In the genomic region with DNA sequence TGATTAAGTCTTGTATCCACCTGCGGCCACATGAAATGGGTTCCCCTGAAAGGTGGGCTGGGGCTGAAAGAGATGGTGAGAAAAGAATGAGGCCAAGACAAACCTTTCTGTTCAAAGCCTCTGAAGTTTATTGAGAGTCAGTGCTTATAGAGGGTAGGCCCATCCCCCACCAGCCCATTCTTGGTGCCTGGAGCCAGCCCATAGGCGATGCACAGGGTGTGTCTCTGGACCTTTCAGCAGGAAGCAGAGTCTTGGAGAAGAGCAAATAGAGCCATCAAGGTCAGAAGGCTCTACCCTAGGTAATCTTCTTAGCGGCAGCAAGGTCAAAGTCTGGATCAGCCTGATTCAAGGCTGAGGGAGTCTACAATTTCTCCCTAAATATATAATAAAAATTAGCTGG, we compare ENCODE assay signal across 11 mouse cellular contexts. TPM values are rescaled to one million over a fixed set of nuclear protein-coding genes. Genes with fewer than 3 reads are reported as not detected.
"Had no signal": no experiment of that assay in that cellular context is flagged by ENCODE, and none has a peak within 500 bp of the region (broad histone marks: within the 10 kb centered on the region; RNA-seq: fewer than 3 reads in every experiment).

No protein-coding gene starts in this region.

RNA-seq across cellular contexts. Expression of gene Mrgprb1, which starts 20.2 kb away (rescaled TPM):
- total RNA-seq: left cerebral cortex, postnatal 10 days; left cerebral cortex, postnatal 14 days; left cerebral cortex, postnatal 25 days; left cerebral cortex, postnatal 36 days; liver, adult 2 months; megakaryocyte progenitor cell, adult 5-6 weeks; megakaryocyte, adult 5-6 weeks; megakaryocyte-erythroid progenitor cell, adult 5-6 weeks; monocyte, adult 5-6 weeks had no signal

RNA-seq across cellular contexts. Expression of gene Mrgprb8, which starts 47.6 kb away (rescaled TPM):
- total RNA-seq: left cerebral cortex, postnatal 10 days; left cerebral cortex, postnatal 14 days; left cerebral cortex, postnatal 25 days; left cerebral cortex, postnatal 36 days; left cerebral cortex, postnatal 4 days; liver, adult 2 months; megakaryocyte progenitor cell, adult 5-6 weeks; megakaryocyte, adult 5-6 weeks; megakaryocyte-erythroid progenitor cell, adult 5-6 weeks; midbrain, postnatal 0 days; monocyte, adult 5-6 weeks had no signal
